Mouse (Mus musculus) CH12.LX (cell line): ENCODE measurements around the gene 4930402H24Rik. TPM values are rescaled to one million over a fixed set of nuclear protein-coding genes. Genes with fewer than 3 reads are reported as not detected.

Experiments used
- DNase-seq: peaks from one replicate; pipeline ENCODE4 v3.0.0-alpha.2; 2013; ENCODE audit errors: extremely low read depth
- H3K27ac ChIP-seq: 2 replicates; pipeline ENCODE4 v1.5.1; 2012; ENCODE audit warnings: low read depth, mild to moderate bottlenecking, control low read depth, moderate library complexity; ENCODE audit not compliant: insufficient read depth
- H3K27me3 ChIP-seq: replicated peaks from 2 replicates; pipeline ENCODE3; 2012; ENCODE audit warnings: inconsistent platforms
- H3K36me3 ChIP-seq, 2 experiments: replicated peaks in 1 of 2; 2 replicates each; pipeline versions ENCODE3 to v1.6.1; 2012; ENCODE audit warnings: inconsistent platforms in 1 of 2, low read length in 1 of 2, mild to moderate bottlenecking in 1 of 2, mixed read lengths in 1 of 2, moderate library complexity in 1 of 2; ENCODE audit not compliant: control insufficient read depth in 1 of 2, insufficient read depth in 1 of 2
- H3K4me1 ChIP-seq, 2 experiments: 2 replicates each; pipeline ENCODE4 v1.6.1; 2012; ENCODE audit warnings: inconsistent platforms in 1 of 2, moderate library complexity in 1 of 2; ENCODE audit not compliant: insufficient read depth in 2 of 2, control insufficient read depth in 1 of 2
- H3K4me2 ChIP-seq: 2 replicates; pipeline ENCODE4 v1.6.1; 2012; ENCODE audit warnings: low read depth, mild to moderate bottlenecking, control low read depth; ENCODE audit not compliant: poor library complexity, insufficient read depth, severe bottlenecking
- H3K4me3 ChIP-seq, 3 experiments: fragments of 150-350 bp in 1 of 3; sonication (generic) in 1 of 3; replicated peaks in 1 of 3; 2 replicates each; pipeline versions ENCODE3 to v1.5.1; 2011 to 2012; ENCODE audit warnings: low read depth in 2 of 3, low read length in 2 of 3, mild to moderate bottlenecking in 2 of 3, moderate library complexity in 2 of 3, control low read depth in 1 of 3, improper control_type of control experiment in 1 of 3, inconsistent platforms in 1 of 3, mixed read lengths in 1 of 3; ENCODE audit not compliant: poor library complexity in 1 of 3
- H3K79me2 ChIP-seq: replicated peaks from 2 replicates; pipeline ENCODE4 v1.6.1; 2012; ENCODE audit warnings: mild to moderate bottlenecking, moderate library complexity; ENCODE audit not compliant: control insufficient read depth, poor library complexity, insufficient read depth, severe bottlenecking; ENCODE audit errors: extremely low read depth
- H3K9ac ChIP-seq: 2 replicates; pipeline ENCODE4 v1.6.1; 2012; ENCODE audit warnings: low read depth, mild to moderate bottlenecking, control low read depth, moderate library complexity; ENCODE audit not compliant: insufficient read depth
- H3K9me3 ChIP-seq: replicated peaks from 2 replicates; pipeline ENCODE3; 2012; ENCODE audit warnings: low read length, inconsistent platforms, mixed read lengths
- BHLHE40 ChIP-seq: IDR thresholded peaks from 2 replicates; pipeline ENCODE4 v1.6.1; 2011; ENCODE audit warnings: mild to moderate bottlenecking, low read depth, low read length, improper control_type of control experiment
- CHD2 ChIP-seq: IDR thresholded peaks from 2 replicates; pipeline ENCODE4 v1.6.1; 2011; ENCODE audit warnings: low read length, improper control_type of control experiment
- CTCF ChIP-seq, 2 experiments: IDR thresholded peaks in 1 of 2; conservative IDR thresholded peaks in 1 of 2; 2 replicates each; pipeline ENCODE4 v1.5.1; 2011 to 2012; ENCODE audit warnings: low read depth in 2 of 2, low read length in 2 of 2, improper control_type of control experiment in 1 of 2, inconsistent platforms in 1 of 2, mild to moderate bottlenecking in 1 of 2, moderate library complexity in 1 of 2
- ELF1 ChIP-seq: IDR thresholded peaks from 2 replicates; pipeline ENCODE4 v1.6.1; 2014; ENCODE audit warnings: low read depth, mild to moderate bottlenecking, inconsistent platforms, low read length, improper control_type of control experiment
- ETS1 ChIP-seq: conservative IDR thresholded peaks from 2 replicates; pipeline ENCODE4 v1.6.1; 2012; ENCODE audit warnings: low read depth, mild to moderate bottlenecking, inconsistent platforms, low read length, improper control_type of control experiment, moderate library complexity
- HCFC1 ChIP-seq: IDR thresholded peaks from 2 replicates; pipeline ENCODE4 v1.6.1; 2012; ENCODE audit warnings: low read depth, mild to moderate bottlenecking, inconsistent platforms, low read length, improper control_type of control experiment
- JUN ChIP-seq: IDR thresholded peaks from 2 replicates; pipeline ENCODE4 v1.6.1; 2011; ENCODE audit warnings: low read depth, mild to moderate bottlenecking, low read length, improper control_type of control experiment, moderate library complexity; ENCODE audit not compliant: insufficient read depth
- KAT2A ChIP-seq: IDR thresholded peaks from 2 replicates; pipeline ENCODE4 v1.6.1; 2012; ENCODE audit warnings: low read length, improper control_type of control experiment, inconsistent platforms; ENCODE audit not compliant: insufficient replicate concordance
- NELFE ChIP-seq: IDR thresholded peaks from 2 replicates; pipeline ENCODE4 v1.6.1; 2011; ENCODE audit warnings: low read depth, low read length, improper control_type of control experiment
- NRF1 ChIP-seq: IDR thresholded peaks from 2 replicates; pipeline ENCODE4 v1.6.1; 2014; ENCODE audit warnings: low read depth, mild to moderate bottlenecking, inconsistent platforms, low read length, improper control_type of control experiment, moderate library complexity
- PAX5 ChIP-seq: IDR thresholded peaks from 2 replicates; pipeline ENCODE4 v1.6.1; 2012; ENCODE audit warnings: low read length, inconsistent platforms, mixed read lengths
- POLR2A ChIP-seq: IDR thresholded peaks from 2 replicates; pipeline ENCODE4 v1.6.1; 2011; ENCODE audit warnings: low read depth, mild to moderate bottlenecking, improper control_type of control experiment, low read length
- POLR2AphosphoS2 ChIP-seq: IDR thresholded peaks from 2 replicates; pipeline ENCODE4 v1.6.1; 2011; ENCODE audit warnings: low read depth, low read length, improper control_type of control experiment
- RAD21 ChIP-seq: IDR thresholded peaks from 2 replicates; pipeline ENCODE4 v1.6.1; 2011; ENCODE audit warnings: low read depth, mild to moderate bottlenecking, low read length, improper control_type of control experiment, moderate library complexity
- UBTF ChIP-seq: IDR thresholded peaks from 2 replicates; pipeline ENCODE4 v1.6.1; 2012; ENCODE audit warnings: low read depth, mild to moderate bottlenecking, inconsistent platforms, low read length, improper control_type of control experiment, moderate library complexity
- USF1 ChIP-seq: IDR thresholded peaks from 2 replicates; pipeline ENCODE4 v1.6.1; 2014; ENCODE audit warnings: low read depth, mild to moderate bottlenecking, inconsistent platforms, low read length, improper control_type of control experiment
- ZNF384 ChIP-seq: IDR thresholded peaks from 2 replicates; pipeline ENCODE4 v1.6.1; 2012; ENCODE audit warnings: low read depth, low read length, improper control_type of control experiment, inconsistent platforms
- dilution Hi-C: fragments of 300-500 bp; cut with MboI; formaldehyde crosslinking; loops from 2 replicates; pipeline ENCODE4 v1.14.3; 2020; ENCODE audit warnings: low sequenced_read_pairs; ENCODE audit not compliant: extremely low pct_unique_long_range_greater_than_20kb, extremely low pct_ligation_motif_present
- in situ Hi-C: fragments of 300-500 bp; cut with MboI; formaldehyde crosslinking; loops from 3 replicates; pipeline ENCODE4 v1.14.3; 2019; ENCODE audit warnings: low sequenced_read_pairs, low pct_ligation_motif_present, low pct_unique_long_range_greater_than_20kb, mixed read lengths
- polyA plus RNA-seq: library from polyadenylated mRNA; unstranded; fragments of >175 nt; gene quantifications from 2 replicates; pipeline ENCODE4 v1.2.1, GENCODE M21; 2012; ENCODE audit warnings: low read depth; ENCODE audit not compliant: insufficient read length
- total RNA-seq, 2 experiments: library from RNA; depleted of rRNA; stranded (reverse); fragments of 300-350 nt in 1 of 2; fragments of >200 nt in 1 of 2; gene quantifications; 2 replicates each; pipeline ENCODE4 v1.2.3; 2012 to 2014

4930402H24Rik gene
- total and polyA plus RNA-seq, 3 experiments = 4.2 to 4.8 (median 4.2) TPM

- Histone ChIP-seq H3K9me3 (no peaks in the 10 kb centered on the region), H3K9ac (no peak overlapping the region), H3K36me3 (peaks cover 0 to 23% of the 10 kb centered on the region in 2 experiments), H3K4me2 (no peak overlapping the region), H3K79me2 (no peaks in the 10 kb centered on the region), H3K27me3 (no peaks in the 10 kb centered on the region), H3K27ac (no peak overlapping the region), H3K4me1 (no peaks in the 10 kb centered on the region), H3K4me3 (no peak overlapping the region)
- TF ChIP-seq CTCF (conservative IDR thresholded peaks at IDR 0.05 in 1 of 2, IDR thresholded peaks at IDR 0.05 in 1 of 2; ENCODE audit: low read depth in 2 of 2, low read length in 2 of 2) = peak in 1 of 2 experiments; percentile 28; a peak in 1 of 4 replicates
- no peak for TF ChIP-seq ETS1
- in situ Hi-C loops = no loop called here
- DNase-seq = no peak
- dilution Hi-C loops = no loop called here
Measured at GRCm38 (mm10) chr2:130812487-130812886, 93.7 kb downstream of the 4930402H24Rik start.

- peaks cover 5 to 20% of the 10 kb centered on the region in 2 experiments for H3K36me3 ChIP-seq
- in situ Hi-C loops = no loop called here
- H3K79me2 ChIP-seq = no peaks in the 10 kb centered on the region
- peaks cover 0 to 3% of the 10 kb centered on the region in 2 experiments; a peak in 1 of 4 replicates for H3K4me1 ChIP-seq
- dilution Hi-C loops = no loop called here
- no peak overlapping the region for H3K4me2 ChIP-seq
- no peak overlapping the region for H3K27ac ChIP-seq
- no peak for DNase-seq
- H3K9ac ChIP-seq = no peak overlapping the region
- H3K27me3 ChIP-seq = no peaks in the 10 kb centered on the region
- no peaks in the 10 kb centered on the region for H3K9me3 ChIP-seq
- TF ChIP-seq ELF1 (no peak), ZNF384 (no peak), HCFC1 (no peak), JUN (no peak), PAX5 (no peak), KAT2A (no peak), UBTF (no peak), CTCF (conservative IDR thresholded peaks at IDR 0.05 in 1 of 2, IDR thresholded peaks at IDR 0.05 in 1 of 2; ENCODE audit: low read depth in 2 of 2, low read length in 2 of 2) (no peak), CHD2 (no peak), NELFE (no peak), BHLHE40 (no peak), USF1 (no peak), RAD21 (no peak), POLR2A (no peak), NRF1 (no peak), POLR2AphosphoS2 (no peak)
- TF ChIP-seq, all 38 proteins: peak for 0
- no peak overlapping the region for H3K4me3 ChIP-seq
Measured at GRCm38 (mm10) chr2:130805146-130805545, 101.1 kb downstream of the 4930402H24Rik start.
